Mouse (Mus musculus) Patski (cell line): ENCODE measurements around the gene Tfip11. TPM values are rescaled to one million over a fixed set of nuclear protein-coding genes. Genes with fewer than 3 reads are reported as not detected.

Experiments
- ATAC-seq: fragments of 100-300 bp; one replicate; pipeline ENCODE4 v1.8.0; 2021
- CTCF ChIA-PET: fragments of 350-600 bp; sonication (Branson Sonifier 250); formaldehyde crosslinking; loops from one replicate; lab custom pipeline; 2022; ENCODE audit warnings: inconsistent platforms; lab: Charles Lee
- POLR2A ChIA-PET: fragments of 350-600 bp; sonication (Branson Sonifier 250); formaldehyde crosslinking; loops from one replicate; lab custom pipeline; 2022; ENCODE audit warnings: antibody characterized with exemption, inconsistent platforms; lab: Charles Lee
- DNase-seq: peaks from one replicate; pipeline ENCODE4 v3.0.0-alpha.2; 2011; ENCODE audit warnings: low read depth, low spot score
- H3K27me3 ChIP-seq: fragments of 371-371 bp; one replicate; pipeline ENCODE4 v1.5.1; 2021
- CTCF ChIP-seq: fragments of 100-300 bp; IDR thresholded peaks from one replicate; pipeline ENCODE4 v1.5.1; 2021
- in situ Hi-C: fragments of 300-500 bp; cut with MboI; formaldehyde crosslinking; loops from 3 replicates; pipeline ENCODE4 v1.11.1; 2018; ENCODE audit warnings: low pct_unique_long_range_greater_than_20kb, mixed read lengths
- polyA plus RNA-seq: library from polyadenylated mRNA; unstranded; gene quantifications from one replicate; pipeline ENCODE4 v1.2.3, GENCODE M21; 2021

The Tfip11 gene
- polyA plus RNA-seq, 1 experiment from 2014 or later = 43.2 TPM

DNA sequence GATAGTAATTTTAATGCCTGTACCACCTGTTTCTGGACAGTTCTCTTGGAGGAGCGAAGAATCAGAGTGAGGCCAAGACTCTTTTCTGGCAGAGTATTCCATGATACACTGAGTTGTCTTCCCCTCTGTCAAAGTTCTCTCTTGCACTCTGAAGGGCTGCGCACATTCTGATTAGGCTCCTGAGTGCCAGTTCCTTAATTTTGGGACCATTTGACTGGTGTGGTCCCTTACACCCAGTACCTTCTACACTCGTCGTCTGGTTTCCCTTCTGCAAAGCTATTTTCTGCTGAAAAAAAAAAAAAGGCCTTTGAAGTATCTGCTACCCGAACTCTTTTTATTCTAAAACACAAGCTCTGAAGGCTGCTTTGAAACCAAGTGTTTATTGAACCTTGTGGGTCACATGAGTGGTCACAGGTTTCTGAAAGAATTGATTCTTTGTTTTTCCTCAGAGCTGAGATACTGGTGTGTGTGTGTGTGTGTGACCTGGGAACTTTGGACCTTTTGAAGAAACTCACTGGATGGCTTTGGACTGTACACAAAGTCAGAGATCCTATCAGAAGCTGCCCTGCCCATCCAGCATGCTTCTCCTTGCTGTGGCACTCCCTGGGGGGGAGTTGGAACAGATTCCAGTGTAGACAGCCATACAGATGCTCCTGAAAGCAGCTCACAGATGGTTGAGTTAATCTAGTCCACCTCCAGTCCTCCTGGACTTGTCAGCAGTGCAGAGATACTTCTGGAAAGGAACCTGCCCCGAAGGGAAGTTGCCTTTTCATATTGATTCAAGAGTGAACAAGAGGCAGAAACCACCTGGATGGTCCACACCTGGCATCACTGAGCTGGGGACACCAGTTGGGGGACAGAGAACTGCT lies 18.2 kb downstream of the Tfip11 start:
- no peaks in the 10 kb centered on the region for H3K27me3 ChIP-seq
- TF ChIP-seq CTCF = no peak
- ChIA-PET CTCF (interaction anchor here (0.8 to 1.4 kb wide), 3 partner anchors 9 to 104 kb away, joined by 3 to 7 read pairs (median 4); no protein-coding TSS in a partner anchor), POLR2A (interaction anchor here (0.5 kb wide), 1 partner anchor 69 kb away, joined by 4 read pairs; no protein-coding TSS in a partner anchor)
- in situ Hi-C loops = no loop called here
- ATAC-seq = no peak
- DNase-seq = no peak

DNA sequence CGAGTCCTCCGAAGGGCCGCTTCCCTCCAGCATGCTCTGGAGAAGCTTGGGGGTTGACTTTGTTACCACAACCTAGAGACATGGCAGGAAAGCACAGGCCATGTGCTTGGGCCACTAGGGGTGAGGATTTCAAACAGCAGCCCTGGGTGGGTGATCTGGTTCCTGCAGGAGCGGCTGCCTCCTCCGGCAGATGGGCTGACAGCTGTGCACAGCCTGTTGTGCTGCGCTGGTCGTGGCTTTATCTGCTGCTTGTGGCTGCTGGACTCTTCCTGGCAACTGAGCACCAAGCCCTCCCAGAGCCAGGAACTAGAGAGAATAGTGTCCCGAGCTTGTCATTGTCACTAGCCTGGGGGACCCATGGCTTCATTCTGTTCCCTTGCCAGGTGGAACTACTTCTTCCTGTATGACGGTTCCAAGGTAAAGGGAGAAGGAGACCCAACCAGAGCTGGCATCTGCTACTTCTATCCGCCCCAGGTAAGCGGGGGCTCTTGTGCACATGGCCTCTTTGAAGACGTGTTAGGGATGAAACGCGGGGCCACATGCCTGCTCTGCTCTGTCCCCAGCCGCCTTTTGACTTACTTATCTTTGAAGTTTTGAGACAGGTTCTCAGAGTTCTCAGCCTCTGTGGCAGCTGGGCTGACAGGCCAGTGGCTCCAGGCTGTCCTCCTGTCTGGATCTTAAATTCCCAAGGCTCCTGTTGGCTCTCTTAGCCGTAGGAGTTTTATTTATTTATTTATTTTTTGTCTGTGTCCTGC lies 20.2 kb downstream of the Tfip11 start:
- ChIA-PET CTCF (interaction anchor here (0.9 to 2.5 kb wide), 2 partner anchors 11 to 105 kb away, joined by 3 to 6 read pairs; no protein-coding TSS in a partner anchor), POLR2A (no interaction called here)
- no peak for TF ChIP-seq CTCF
- no peak for DNase-seq
- ATAC-seq = no peak
- in situ Hi-C loops = no loop called here
- no peaks in the 10 kb centered on the region for H3K27me3 ChIP-seq

DNA sequence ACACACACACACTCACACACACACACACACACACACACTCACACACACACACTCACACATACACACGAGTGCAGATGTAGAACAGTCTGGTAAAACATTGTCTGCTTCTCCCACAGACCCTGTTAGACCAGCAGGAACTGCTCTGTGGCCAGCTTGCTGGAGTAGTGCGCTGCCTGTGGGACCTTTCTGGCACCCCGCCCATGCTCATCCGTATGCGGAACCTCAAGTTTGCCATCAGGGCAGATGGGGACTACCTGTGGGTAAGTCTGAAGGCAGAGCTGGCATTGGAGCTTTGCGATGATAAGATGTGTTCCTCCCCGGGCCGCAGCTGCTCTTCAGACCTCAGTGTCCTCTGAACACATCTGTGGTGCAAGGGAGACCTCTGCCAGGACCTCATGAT lies 23.0 kb downstream of the Tfip11 start:
- CTCF ChIA-PET = no interaction called here
- ATAC-seq (no peak), DNase-seq (no peak)
- POLR2A ChIA-PET = no interaction called here
- H3K27me3 ChIP-seq = no peaks in the 10 kb centered on the region
- no peak for TF ChIP-seq CTCF
- in situ Hi-C loops = no loop called here

DNA sequence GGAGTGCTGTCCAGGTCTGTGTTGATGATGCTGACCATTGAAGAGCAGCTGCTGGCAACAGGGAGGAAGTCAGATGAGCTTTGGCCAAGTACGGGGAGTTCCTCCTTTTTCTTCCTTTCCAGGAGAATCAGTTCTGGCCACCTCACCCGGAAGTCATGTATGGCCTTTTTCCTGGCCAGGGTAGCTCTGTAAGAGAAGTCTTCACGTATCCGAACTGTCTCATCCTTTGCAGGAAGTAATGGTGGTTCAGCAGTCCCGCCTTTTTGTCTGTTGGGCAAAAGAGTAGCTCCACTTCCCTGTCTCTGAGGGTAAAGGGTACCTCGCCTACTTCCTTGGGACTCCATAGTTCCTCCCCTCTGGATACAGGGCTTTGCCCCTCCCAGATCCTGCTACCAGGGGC lies 29.3 kb downstream of the Tfip11 start:
- DNase-seq (no peak), ATAC-seq (no peak)
- in situ Hi-C loops = no loop called here
- no peak for TF ChIP-seq CTCF
- POLR2A ChIA-PET = no interaction called here
- H3K27me3 ChIP-seq = no peaks in the 10 kb centered on the region
- CTCF ChIA-PET = no interaction called here

DNA sequence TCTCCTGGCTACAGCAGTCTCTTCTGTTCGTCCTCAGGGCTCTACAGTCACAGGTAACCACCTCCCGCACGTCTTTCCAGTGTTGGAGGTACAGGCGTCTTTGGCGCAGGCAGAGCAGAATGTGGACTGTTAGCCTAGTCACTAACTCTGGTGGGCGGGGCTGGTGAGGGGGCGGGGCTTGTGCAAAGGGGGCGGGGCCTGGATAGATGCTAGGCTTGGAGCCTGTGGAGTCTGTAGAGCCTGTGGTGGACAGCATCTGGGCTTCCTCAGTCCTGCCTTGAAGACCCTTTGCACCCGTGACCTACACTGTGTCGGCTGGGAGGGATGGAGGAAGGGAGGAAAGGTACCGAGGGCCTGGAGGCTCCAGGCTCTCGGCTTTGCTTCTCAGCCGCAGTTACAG lies 29.8 kb downstream of the Tfip11 start, which contains the start of gene Gm6583:
TSS of gene Gm6583 (minus strand) at position 124 of the 400 bp plus-strand sequence.
- ChIA-PET POLR2A (no interaction called here), CTCF (no interaction called here)
- no peak for TF ChIP-seq CTCF
- ATAC-seq (no peak), DNase-seq (no peak)
- in situ Hi-C loops = no loop called here
- H3K27me3 ChIP-seq = no peaks in the 10 kb centered on the region

DNA sequence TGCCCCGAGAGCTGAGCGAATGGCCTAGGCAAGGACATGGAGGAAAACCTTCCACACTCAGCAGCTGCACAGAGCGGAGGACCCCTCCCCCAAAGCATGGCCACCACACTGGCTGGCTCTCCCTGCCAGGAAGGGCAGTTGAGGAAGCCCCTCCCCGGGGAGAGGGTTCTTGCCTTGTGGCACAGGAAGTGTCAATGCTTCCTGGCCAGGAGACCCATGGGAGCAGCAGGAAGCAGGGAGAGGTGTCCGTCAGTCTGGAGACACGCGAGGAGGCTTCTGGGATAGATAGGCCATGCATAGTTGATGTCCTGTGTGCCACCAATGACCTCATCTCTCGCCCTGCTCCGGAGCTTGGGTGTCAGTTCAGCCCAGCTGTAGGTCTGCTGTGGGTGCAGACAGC lies 30.2 kb downstream of the Tfip11 start:
- in situ Hi-C loops = no loop called here
- no peak for DNase-seq
- ChIA-PET CTCF (no interaction called here), POLR2A (no interaction called here)
- H3K27me3 ChIP-seq = no peaks in the 10 kb centered on the region
- ATAC-seq = no peak
- no peak for TF ChIP-seq CTCF

DNA sequence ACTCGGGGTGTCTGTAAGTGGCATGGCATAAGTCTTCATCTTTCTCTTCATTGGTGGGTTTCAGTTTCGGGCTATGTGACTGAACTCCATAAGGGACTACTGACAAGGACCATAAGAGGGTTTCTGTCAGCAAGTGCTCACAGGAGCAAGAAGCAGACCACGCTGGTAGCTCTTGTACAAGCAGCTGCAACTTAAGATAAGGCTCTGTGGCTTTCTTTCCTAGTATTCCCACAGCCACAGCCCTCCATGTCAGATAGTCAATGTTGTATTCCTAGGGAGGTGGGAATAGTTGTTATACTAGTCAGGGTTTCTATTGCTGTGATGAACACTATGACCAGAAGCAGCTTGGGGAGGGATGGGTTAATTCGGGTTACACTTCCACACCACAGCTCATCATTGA lies 33.4 kb downstream of the Tfip11 start:
- TF ChIP-seq CTCF = no peak
- H3K27me3 ChIP-seq = no peaks in the 10 kb centered on the region
- DNase-seq (no peak), ATAC-seq (no peak)
- ChIA-PET CTCF (no interaction called here), POLR2A (no interaction called here)
- in situ Hi-C loops = no loop called here

DNA sequence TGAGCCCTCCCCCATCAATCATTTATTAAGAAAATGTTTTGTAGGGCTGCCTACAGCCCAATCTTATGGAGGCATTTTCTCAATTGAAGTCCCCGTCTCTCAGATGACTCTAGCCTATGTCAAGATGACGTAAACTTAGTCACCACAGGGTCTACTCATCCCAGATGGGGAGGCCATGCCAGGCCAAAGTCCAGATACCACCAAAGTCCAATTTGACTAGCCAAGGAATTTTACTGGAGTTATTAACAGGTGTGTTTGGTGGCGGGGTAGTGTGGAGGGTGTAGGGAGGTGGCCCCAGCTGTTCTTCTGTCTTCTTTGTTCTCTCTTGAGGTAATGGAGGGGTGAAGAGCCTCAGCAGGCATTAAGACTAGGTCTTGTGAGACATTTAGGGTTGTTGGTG lies 33.9 kb downstream of the Tfip11 start:
- ATAC-seq (no peak), DNase-seq (no peak)
- H3K27me3 ChIP-seq = no peaks in the 10 kb centered on the region
- no peak for TF ChIP-seq CTCF
- in situ Hi-C loops = no loop called here
- POLR2A ChIA-PET = no interaction called here
- CTCF ChIA-PET = no interaction called here

DNA sequence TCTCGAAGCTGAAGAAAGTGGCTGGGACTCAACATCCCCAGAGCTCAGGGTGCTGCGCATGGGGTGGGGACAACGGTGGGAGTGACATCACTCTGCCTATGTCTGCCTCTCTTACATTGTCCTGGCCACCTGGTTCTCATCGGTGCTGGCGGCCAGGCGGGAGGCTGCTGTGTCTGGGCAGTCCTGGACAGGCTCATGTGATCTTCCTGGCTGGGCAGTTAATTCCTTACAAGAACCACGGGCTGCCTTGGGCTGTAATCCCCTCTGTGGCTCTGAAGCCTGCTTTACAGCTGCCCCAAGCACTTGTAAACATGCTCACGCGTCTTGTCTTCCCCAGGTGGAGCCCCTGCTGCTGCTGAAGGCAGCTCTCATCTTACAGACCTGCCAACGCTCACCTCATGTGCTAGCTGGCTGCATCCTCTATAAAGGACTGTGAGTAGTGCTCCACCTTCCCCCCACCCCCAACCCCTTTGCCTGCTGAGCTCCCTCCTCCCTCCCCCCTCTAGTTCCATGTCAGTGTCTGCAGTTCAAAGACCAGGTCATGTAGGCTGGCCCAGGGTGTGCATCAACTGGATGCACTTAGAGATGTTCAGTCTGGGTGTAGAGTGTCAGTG lies 38.1 kb downstream of the Tfip11 start:
- CTCF ChIA-PET = interaction anchor here (1.1 kb wide), 1 partner anchor 10 kb away, joined by 3 read pairs; no protein-coding TSS in a partner anchor
- no peak for ATAC-seq
- H3K27me3 ChIP-seq = no peaks in the 10 kb centered on the region
- no peak for DNase-seq
- TF ChIP-seq CTCF = no peak
- POLR2A ChIA-PET = no interaction called here
- in situ Hi-C loops = no loop called here

DNA sequence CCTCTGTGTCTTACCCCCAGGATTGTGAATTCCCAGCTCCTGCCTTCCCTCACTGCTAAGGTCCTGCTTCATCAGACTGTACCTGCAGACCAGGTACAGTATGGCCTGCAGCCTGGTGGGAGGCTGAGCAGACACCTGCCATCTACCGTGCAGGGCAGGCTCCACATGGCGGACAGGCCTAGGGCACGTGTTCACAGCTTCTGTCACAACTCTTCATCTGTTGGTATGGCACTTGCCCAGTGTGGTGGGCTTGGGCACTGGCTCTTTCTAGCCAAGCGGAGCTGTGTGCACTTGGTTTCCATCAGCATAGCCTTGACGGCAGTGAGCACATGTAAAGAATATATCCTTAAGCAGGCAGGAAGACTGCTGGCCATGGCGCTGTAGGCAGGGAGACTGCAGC lies 40.7 kb downstream of the Tfip11 start:
- ChIA-PET CTCF (interaction anchor here (1.3 kb wide), 1 partner anchor 8 kb away, joined by 3 read pairs; no protein-coding TSS in a partner anchor), POLR2A (interaction anchor here (0.7 kb wide), 1 partner anchor 1829 kb away, joined by 3 read pairs; no protein-coding TSS in a partner anchor)
- in situ Hi-C loops = no loop called here
- TF ChIP-seq CTCF = no peak
- no peak for DNase-seq
- no peak for ATAC-seq
- H3K27me3 ChIP-seq = no peaks in the 10 kb centered on the region
